Mouse (Mus musculus): ENCODE results near the gene Acap1. TPM values are rescaled to one million over a fixed set of nuclear protein-coding genes. Genes with fewer than 3 reads are reported as not detected.
A peak's percentile ranks its signal among the peaks of the same experiment; 100 is the strongest.
"Not testable (repeated sequence)": the region's sequence is repeated elsewhere in the genome, so short reads cannot be mapped to it uniquely, and the experiment has no call there.

The Acap1 gene
- total RNA-seq, 4 experiments from 2014 or later = 0.31 to 1.9 (median 0.86) TPM

DNA sequence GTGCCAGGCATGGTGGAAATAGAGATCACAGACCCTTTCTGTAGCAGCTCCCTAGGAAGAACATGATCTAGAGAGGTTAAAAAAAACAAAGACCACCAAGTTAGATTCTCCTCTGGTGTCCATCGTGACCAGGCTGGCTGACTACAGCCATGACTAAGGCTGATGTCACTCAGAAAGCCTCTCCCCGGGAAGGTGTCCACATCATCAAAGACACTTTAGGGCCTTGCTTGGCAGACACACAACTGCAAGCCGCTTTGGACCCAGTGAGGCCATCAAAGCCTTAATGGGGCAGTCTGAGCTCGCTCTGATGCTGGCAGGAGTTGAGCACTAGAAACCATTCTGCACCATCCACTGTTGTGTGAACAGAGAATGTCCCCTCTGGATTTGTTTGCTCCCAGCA lies 22.9 kb downstream of the Acap1 start:
- DNase-seq = no peak

DNA sequence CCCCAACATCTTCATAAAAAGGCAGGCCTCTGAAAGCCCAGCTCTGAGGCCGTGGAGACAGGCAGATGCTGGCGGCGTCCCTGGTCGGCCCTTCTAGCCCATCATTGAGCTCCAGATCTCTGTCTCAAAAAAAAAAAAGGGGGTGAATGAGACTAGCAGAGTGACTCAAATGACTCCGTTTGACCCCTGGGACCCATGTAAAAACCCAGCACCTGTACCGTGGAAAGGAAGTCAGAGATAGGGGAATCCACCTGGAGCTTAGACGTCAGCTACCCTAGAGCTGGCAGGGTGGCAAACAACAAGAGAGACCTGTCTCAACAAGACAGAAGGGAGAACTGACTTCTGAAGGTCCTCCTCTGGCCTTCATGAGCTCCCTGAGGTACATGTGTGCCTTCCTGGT lies 23.5 kb downstream of the Acap1 start:
- no peak for DNase-seq

- DNase-seq = no peak
Observed at GRCm38 (mm10) chr11:69870289-69871069, 24.9 kb downstream of the Acap1 start.

DNA sequence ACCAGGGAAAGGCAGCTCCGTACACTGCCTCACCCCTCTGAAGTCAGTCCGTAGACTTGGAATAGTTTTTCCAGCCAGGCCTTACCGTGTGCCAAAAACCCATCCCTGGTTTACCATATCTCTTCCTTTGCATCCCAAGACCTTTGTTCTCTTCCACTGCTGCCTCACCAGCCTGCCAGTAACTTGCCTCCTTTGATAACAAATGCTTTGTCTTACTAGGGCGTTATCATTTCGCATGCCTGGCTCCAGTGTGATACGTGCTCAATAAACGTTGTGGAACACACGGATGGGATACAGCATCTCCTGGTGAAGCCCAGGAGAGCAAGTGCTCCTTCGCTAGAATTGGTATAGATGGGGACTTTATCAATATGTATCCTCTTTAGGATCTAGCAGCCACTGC lies 28.0 kb downstream of the Acap1 start:
- no peak for DNase-seq

DNA sequence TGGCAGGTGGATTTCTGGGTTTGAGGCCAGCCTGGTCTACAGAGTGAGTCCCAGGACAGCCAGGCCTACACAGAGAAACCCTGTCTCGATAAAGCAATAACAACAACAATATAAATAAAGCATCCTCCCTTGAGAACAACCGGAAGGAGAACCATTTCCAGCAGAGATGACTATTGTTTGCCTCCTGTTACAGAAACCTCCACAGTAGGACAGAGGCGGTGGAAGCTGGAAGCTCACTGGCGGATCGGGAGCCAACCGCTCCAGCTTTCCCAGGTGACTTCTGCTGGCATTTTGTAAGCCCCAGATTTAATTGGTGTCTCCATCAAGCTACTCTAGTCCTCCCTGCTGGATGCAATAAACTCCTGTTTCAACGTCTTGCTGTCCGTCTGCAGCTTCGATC lies 29.8 kb downstream of the Acap1 start:
- DNase-seq = no peak

- DNase-seq = no peak
Observed at GRCm38 (mm10) chr11:69864138-69864860, 31.0 kb downstream of the Acap1 start.

DNA sequence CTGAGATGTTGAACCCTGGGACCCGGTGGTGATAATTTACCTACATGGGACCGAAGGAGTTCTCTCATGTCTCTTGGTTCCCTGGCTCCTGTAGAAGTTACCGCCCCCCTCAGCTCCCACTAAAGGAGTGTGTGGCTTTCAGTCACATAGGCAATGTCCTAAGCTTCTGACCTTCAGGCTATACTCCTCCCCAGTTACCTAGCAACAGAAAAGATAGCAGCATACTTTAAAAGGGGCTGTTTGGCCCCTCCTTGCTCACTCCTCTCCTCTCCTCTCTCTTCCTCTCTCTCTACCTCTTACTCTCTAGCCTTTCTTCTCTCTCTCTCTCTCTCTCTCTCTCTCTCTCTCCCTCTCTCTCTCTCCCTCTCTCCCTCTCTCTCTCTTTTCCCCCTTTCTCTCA lies 31.6 kb downstream of the Acap1 start:
- DNase-seq = not testable (repeated sequence)

DNA sequence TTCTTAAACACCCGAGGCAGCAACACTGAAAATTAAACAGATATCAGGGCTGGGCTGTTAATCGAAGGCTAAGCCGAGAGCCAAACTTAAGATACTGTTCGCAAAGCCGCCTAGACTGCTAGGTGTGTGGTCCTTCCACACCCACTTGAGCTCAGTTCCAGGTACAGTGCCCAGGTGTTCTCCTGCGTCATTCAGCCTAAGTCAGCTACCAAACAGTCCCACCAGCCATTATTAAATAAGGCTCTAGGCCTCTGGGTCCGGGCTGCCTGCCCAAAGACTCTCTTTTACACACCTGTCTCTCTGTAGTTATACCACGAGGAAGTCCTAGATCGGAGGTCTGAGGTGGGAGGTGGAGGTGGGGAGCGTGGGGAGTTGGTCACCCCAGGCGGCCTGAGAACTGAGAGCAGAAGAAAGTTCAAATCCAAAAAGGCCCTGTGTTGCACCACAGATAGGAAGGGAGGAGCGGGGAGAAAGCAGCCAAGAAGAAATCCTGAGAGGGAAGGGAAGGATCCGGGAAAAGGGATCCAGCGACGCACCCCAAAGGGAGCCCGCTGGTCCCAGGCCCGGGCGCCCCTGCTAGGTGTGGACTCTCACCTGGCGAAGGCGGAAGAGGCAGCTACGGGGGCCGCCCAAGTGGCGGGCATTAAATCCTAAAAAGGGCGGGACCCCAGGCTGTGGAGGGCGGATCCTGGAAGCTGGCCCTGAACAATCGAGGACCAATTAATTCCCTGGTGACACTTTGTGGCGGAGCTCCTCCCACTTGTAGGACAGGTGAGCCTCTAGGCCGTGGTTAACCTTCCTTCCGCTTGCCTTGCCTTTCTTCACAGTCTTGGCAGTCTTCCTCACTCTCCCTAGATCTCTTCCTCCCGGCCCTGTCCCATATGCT lies 37.0 kb downstream of the Acap1 start, which contains the start of gene Tnk1:
Tnk1 (minus strand) TSS at position 618 of the 886 bp plus-strand sequence.
- DNase-seq = no peak

DNA sequence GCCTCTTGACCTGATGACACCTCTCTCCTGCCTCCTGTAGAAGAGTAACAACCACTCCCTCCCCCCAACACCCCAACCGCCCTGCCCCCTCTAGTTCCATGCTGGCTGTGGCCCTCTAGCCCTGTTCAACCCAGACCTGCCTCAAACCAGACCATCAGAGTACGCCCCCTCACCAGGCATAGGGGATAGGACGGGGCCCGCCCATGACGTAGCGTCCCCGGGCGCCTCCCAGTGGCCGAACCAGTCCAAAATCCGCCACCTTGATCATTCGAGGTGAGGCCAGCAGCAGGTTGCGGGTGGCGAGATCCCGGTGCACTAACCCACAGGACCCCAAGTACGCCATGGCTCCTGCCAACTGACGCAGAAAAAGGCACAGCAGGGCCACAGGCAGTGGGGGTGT lies 40.0 kb downstream of the Acap1 start:
- DNase-seq = no peak

DNA sequence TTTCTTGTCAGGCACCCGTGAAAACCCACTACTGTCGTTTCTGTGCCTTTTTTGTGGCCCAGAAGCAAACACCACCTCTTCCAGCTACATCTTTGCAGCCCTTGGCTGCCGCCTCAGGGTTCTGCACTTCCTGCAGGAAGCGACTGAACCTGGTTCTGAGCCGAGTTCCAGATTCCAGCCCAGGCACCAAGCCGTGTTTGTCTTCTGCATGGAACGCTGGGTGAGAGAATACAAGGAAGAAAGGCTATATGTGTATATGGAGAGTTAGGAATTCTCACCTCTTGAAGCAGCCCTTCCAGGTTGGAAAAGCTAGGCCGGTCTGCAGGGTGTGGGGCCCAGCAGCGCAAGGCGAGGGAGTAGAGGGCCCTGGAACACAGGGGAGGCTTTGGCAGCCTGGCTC lies 40.7 kb downstream of the Acap1 start:
- no peak for DNase-seq

DNA sequence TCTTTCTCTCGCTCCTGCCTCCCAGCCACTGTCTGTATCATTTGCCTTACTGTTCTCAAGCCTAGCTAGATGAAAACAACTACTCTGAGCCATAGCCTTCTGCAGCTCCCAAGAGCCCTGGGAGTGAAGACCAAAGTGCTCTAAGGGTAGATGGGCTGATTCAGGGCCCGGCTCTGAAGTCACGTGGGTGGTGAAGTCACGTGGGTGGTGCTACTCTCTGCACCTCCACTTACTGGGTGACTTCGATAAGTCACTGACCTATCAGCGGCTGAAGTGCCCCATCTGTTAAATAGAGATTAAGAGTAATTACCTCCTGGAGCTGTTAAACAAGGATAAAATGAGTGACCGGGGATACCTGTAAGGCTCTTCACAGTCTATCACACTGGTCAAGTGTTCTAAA lies 41.3 kb downstream of the Acap1 start:
- no peak for DNase-seq

- no peak for DNase-seq
Observed at GRCm38 (mm10) chr11:69850754-69851153, 44.6 kb downstream of the Acap1 start.

DNA sequence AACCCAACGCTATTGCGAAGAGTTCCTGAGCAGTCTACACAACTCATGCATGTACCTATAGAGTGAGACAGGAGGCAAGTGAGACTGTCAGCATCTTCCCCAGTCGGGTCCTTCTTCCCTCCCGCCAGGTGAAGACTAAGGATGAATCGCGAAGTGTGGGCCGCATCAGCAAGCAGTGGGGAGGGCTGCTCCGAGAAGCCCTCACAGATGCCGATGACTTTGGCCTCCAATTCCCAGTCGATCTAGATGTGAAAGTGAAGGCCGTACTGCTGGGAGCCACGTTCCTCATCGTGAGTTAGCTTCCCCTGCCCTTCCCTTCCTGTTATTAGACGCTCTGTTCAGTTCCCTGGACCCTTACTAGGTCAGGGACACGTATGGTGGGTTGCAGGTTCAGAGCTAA lies 45.5 kb downstream of the Acap1 start:
- DNase-seq = no peak

DNA sequence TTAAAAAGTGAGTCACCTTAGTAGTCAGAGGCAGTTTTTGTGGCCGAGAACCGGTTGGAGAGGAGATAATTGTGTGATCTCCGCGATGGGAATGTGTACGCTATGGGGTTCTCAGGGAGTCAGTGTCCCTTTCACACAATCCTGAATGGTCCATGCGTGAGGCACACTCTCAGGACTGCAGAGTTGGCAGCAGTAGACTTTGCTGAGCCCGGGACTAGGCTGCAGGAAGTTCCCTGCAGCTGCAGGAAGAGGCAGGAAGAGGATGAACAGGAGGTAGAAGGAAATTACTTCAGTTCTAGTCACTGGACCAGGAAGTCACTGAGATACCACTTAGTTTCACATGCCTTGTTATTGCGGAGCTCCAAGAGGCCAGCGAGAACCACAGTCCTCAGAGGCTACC lies 46.2 kb downstream of the Acap1 start:
- DNase-seq = no peak

GRCm38 (mm10) chr11:69848021-69848420 lies 47.3 kb downstream of the Acap1 start:
- DNase-seq = no peak

GRCm38 (mm10) chr11:69846738-69847688 lies 48.3 kb downstream of the Acap1 start:
- DNase-seq = no peak

GRCm38 (mm10) chr11:69846198-69846680 lies 49.1 kb downstream of the Acap1 start, which contains the start of gene Plscr3:
Gene Plscr3, plus strand, starts transcription at chr11:69846376.
- DNase-seq = peak; percentile 90

DNA sequence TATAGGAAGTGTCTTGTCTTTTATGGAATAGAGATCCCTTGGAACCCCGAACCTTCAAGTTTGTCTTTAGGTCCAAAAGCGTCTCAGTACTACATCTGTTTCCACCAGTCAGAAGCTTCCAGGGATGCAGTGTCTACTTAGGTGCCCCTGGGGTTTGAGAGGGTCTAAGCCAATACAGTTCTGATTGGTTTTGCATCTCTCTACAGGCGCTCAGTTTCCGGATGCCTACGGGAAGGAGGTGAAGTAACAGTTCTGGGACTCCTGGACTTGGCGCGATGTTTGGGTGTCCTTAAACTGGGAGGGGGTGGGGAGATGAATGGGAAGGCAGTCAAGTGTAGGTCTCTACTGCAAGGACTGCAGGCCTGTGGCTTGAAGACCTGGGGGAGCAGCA lies 56.6 kb downstream of the Acap1 start:
- DNase-seq = no peak

DNA sequence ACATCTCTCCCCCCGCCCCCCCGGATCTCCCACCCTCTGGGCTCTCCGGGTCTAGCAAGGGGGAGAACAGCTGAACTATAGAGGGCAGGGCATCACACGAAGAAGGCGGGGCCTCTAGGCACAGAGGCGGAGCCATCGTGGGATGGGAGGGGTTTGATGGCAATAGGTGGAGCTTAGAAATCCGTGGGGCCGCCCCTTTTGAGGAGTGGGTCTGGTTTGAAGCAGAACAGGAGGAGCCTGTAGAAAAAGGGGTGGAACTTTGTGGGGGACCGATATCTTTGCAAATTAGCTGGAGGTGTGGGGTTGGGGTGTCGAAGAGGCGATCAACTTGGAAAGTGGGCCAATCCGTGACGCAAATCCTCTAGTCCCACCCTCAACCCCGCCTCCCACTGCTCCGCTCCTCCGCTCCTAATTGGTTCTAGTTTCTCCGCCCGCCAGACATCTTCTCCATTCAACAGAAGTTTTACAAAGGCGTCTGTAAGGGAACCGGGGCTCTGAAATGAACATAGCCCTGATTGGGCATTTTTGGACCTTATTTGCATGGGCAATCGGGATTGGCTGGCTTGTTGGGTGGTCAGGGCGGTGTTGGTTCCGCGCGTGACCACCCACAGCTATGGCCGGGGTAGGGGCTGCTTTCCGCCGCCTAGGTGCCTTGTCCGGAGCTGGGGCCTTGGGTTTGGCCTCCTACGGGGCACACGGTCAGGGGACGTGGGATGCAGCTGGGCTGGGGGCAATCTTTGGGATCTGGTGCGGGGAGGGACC lies 57.2 kb downstream of the Acap1 start, which contains the start of gene Tmem256:
Tmem256 (plus strand) TSS at position 563 of the 762 bp plus-strand sequence.
- DNase-seq = peak; percentile 96

- DNase-seq = no peak
Observed at GRCm38 (mm10) chr11:69837604-69837951, 57.8 kb downstream of the Acap1 start, which contains the start of gene Nlgn2. Gene Nlgn2, minus strand, starts transcription at chr11:69837784.
